Mouse (Mus musculus): ENCODE results near the gene Ripk1. TPM values are rescaled to one million over a fixed set of nuclear protein-coding genes. Genes with fewer than 3 reads are reported as not detected.
A peak's percentile ranks its signal among the peaks of the same experiment; 100 is the strongest.
"Not testable (repeated sequence)": the region's sequence is repeated elsewhere in the genome, so short reads cannot be mapped to it uniquely, and the experiment has no call there.

The Ripk1 gene
- total RNA-seq, 2 experiments from 2014 or later, result 7.7 to 8.2 TPM

- DNase-seq (ENCODE audit: low spot score in 2 of 2), result peak; percentile 90 to 95
Observed at GRCm38 (mm10) chr13:34037172-34038055, 35.3 kb downstream of the Ripk1 start, which contains the start of gene Bphl. TSS of gene Bphl (plus strand) at chr13:34037597.

GRCm38 (mm10) chr13:34038056-34038432, 35.9 kb downstream of the Ripk1 start:
- DNase-seq (ENCODE audit: low spot score in 2 of 2), result no peak

- DNase-seq (ENCODE audit: low spot score in 2 of 2), result no peak
Observed at GRCm38 (mm10) chr13:34038901-34039341, 36.8 kb downstream of the Ripk1 start.

GRCm38 (mm10) chr13:34040091-34040490, 37.9 kb downstream of the Ripk1 start:
- DNase-seq (ENCODE audit: low spot score in 2 of 2), result no peak

- DNase-seq (ENCODE audit: low spot score in 2 of 2), result no peak
Observed at GRCm38 (mm10) chr13:34043716-34044393, 41.7 kb downstream of the Ripk1 start.

- DNase-seq (ENCODE audit: low spot score in 2 of 2), result no peak
Observed at GRCm38 (mm10) chr13:34045511-34046249, 43.5 kb downstream of the Ripk1 start.

- peak; percentile 82 to 94 for DNase-seq (ENCODE audit: low spot score in 2 of 2)
Observed at GRCm38 (mm10) chr13:34046421-34047012, 44.4 kb downstream of the Ripk1 start.

- no peak for DNase-seq (ENCODE audit: low spot score in 2 of 2)
Observed at GRCm38 (mm10) chr13:34047526-34047925, 45.4 kb downstream of the Ripk1 start.

GRCm38 (mm10) chr13:34050479-34050878, 48.3 kb downstream of the Ripk1 start:
- no peak for DNase-seq (ENCODE audit: low spot score in 2 of 2)

- no peak for DNase-seq (ENCODE audit: low spot score in 2 of 2)
Observed at GRCm38 (mm10) chr13:34051692-34052091, 49.5 kb downstream of the Ripk1 start.

- no peak for DNase-seq (ENCODE audit: low spot score in 2 of 2)
Observed at GRCm38 (mm10) chr13:34053673-34054282, 51.6 kb downstream of the Ripk1 start.

GRCm38 (mm10) chr13:34054391-34054790, 52.2 kb downstream of the Ripk1 start:
- DNase-seq (ENCODE audit: low spot score in 2 of 2), result no peak

GRCm38 (mm10) chr13:34054983-34055382, 52.8 kb downstream of the Ripk1 start:
- DNase-seq (ENCODE audit: low spot score in 2 of 2), result no peak

GRCm38 (mm10) chr13:34057252-34057651, 55.1 kb downstream of the Ripk1 start:
- no peak for DNase-seq (ENCODE audit: low spot score in 2 of 2)

- no peak for DNase-seq (ENCODE audit: low spot score in 2 of 2)
Observed at GRCm38 (mm10) chr13:34060061-34060460, 57.9 kb downstream of the Ripk1 start.

- DNase-seq (ENCODE audit: low spot score in 2 of 2), result no peak
Observed at GRCm38 (mm10) chr13:34062466-34062865, 60.3 kb downstream of the Ripk1 start.

GRCm38 (mm10) chr13:34066351-34066750, 64.2 kb downstream of the Ripk1 start:
- peak in 1 of 2 experiments; percentile 62 for DNase-seq (ENCODE audit: low spot score in 2 of 2)

GRCm38 (mm10) chr13:34070296-34070695, 68.1 kb downstream of the Ripk1 start:
- DNase-seq (ENCODE audit: low spot score in 2 of 2), result no peak

GRCm38 (mm10) chr13:34071836-34072235, 69.7 kb downstream of the Ripk1 start:
- no peak for DNase-seq (ENCODE audit: low spot score in 2 of 2)

- DNase-seq (ENCODE audit: low spot score in 2 of 2), result no peak
Observed at GRCm38 (mm10) chr13:34072847-34073246, 70.7 kb downstream of the Ripk1 start.

- DNase-seq (ENCODE audit: low spot score in 2 of 2), result not testable (repeated sequence)
Observed at GRCm38 (mm10) chr13:34074441-34074840, 72.3 kb downstream of the Ripk1 start.

All from layer of hippocampus, postnatal 14 days (tissue).